Mouse (Mus musculus) liver, postnatal 0 days (tissue): ENCODE data around the gene Rmi2.

Experiments
- CTCF ChIP-seq: sonication (generic); IDR thresholded peaks from 2 replicates; pipeline ENCODE4 v1.5.1; 2016; ENCODE audit warnings: antibody characterized with exemption, low read depth
- EP300 ChIP-seq: IDR thresholded peaks from 2 replicates; pipeline ENCODE4 v1.6.1; 2016; ENCODE audit warnings: antibody characterized with exemption, low read depth, mild to moderate bottlenecking

DNA sequence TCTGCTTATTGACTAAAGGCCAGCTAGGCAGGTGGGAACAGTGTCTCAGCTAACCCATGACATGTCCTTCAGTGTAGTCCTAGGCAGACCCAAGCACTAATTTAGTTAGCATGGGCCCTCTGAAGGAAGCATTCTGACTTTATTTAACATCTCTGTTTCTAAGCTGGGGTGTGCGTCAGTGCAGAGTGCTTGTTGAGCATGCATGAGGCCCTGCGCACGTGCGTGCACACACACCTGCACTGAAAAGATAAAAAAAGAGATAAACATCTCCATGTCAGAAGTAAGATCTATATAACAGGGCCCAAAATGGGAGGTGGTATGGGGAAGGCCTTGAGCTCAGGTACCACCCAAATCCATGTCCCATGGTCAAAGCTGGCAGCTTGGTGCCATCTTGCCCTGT lies 80.2 kb downstream of the Rmi2 start:
- TF ChIP-seq CTCF (no peak), EP300 (no peak)
